Mouse (Mus musculus) layer of hippocampus, postnatal 14 days (tissue): Measurements from ENCODE around the gene Fndc3b. TPM values are rescaled to one million over a fixed set of nuclear protein-coding genes. Genes with fewer than 3 reads are reported as not detected.

ENCODE experiments used
- DNase-seq, 2 experiments: peaks; one replicate each; pipeline ENCODE4 v3.0.0; 2021 to 2022; ENCODE audit warnings: low spot score in 2 of 2, mixed read lengths in 1 of 2
- total RNA-seq, 2 experiments: library from RNA; stranded (reverse); gene quantifications; 2 replicates each; pipeline ENCODE4 v1.2.3; 2021

The Fndc3b gene
- total RNA-seq, 2 experiments from 2014 or later, result 23.7 to 31.1 TPM

- peak in 1 of 2 experiments; percentile 42 for DNase-seq
Measured at GRCm38 (mm10) chr3:27709906-27710647, 1.0 kb downstream of the Fndc3b start.

GRCm38 (mm10) chr3:27709096-27709905 lies 1.8 kb downstream of the Fndc3b start:
- peak in 1 of 2 experiments; percentile 38 for DNase-seq

- DNase-seq, result no peak
Measured at GRCm38 (mm10) chr3:27708581-27708980, 2.5 kb downstream of the Fndc3b start.

DNA sequence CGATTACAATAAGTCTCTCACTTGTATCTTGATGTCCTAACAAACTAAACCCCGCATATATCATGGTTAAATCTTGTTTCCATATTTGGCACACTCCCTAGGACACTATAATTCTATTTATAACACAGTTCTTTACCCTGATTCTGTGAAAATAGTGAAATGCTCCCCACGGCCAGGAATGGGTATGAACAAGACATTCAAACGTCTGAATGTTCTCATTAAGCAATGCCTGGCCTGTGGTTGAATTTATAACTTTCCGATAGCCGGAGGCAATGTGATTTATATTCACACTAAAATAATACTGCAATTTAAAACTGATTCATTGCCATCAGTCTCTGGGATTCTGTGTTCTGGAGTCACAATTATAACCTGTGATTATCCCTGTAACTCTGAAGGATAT lies 5.3 kb downstream of the Fndc3b start:
- DNase-seq, result no peak

- no peak for DNase-seq
Measured at GRCm38 (mm10) chr3:27705056-27705455, 6.1 kb downstream of the Fndc3b start.

DNA sequence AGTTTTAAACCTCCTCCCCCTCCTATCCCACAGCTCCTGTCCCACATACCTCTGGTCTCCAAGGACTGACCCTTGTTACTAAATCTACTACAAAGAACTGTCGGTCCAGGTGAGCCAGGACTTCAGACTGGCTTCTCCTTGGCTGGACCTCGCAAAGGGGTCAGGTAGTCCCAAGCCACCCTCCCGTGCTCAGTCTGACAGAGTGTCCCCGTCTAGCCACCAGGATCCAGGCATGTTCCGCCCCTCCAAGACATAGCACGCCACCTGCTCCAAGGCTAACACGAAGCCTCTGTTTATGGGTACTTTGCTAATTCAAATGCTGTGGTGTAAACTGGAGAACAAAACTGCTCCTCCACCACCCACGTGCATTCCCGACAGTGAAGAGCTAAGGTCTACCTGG lies 6.5 kb downstream of the Fndc3b start:
- no peak for DNase-seq

DNA sequence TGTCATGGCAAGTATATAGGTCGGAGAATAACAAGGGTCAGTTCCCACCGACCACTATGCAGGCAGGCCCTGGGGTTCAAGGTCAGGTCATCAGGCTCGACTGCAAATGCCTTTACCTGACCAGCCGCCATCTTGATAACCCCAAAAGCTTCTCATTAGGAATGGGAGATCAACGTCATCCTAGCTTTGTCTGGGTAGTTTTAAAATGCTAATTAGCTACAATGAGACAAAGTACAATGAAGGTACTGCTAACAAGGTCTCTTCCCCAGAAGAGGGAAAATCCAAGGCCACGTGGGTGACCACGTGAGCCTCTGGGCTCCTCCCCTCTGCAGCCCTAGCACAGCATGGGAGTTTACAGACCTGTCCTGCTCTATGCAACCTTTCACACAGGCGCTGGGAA lies 7.6 kb downstream of the Fndc3b start:
- DNase-seq, result no peak

- no peak for DNase-seq
Measured at GRCm38 (mm10) chr3:27703081-27703480, 8.0 kb downstream of the Fndc3b start.

- no peak for DNase-seq
Measured at GRCm38 (mm10) chr3:27698671-27699070, 12.4 kb downstream of the Fndc3b start.

DNA sequence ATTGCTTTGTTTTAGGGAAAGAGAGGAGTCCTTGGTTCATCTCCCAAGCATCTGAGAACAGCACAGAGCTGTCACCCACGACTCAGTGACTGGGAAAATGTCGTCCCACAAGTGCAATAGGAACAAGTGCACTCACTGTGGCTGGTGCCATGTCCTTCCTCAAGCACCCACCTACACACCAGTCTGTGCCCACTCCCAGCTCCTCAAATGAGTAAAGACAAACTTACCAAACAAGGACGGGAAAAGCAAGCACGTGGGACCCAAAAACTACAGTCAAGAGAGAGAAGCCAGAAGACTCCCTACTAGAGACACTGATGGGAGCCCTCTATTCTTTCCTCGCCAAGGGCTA lies 14.7 kb downstream of the Fndc3b start:
- DNase-seq, result no peak

DNA sequence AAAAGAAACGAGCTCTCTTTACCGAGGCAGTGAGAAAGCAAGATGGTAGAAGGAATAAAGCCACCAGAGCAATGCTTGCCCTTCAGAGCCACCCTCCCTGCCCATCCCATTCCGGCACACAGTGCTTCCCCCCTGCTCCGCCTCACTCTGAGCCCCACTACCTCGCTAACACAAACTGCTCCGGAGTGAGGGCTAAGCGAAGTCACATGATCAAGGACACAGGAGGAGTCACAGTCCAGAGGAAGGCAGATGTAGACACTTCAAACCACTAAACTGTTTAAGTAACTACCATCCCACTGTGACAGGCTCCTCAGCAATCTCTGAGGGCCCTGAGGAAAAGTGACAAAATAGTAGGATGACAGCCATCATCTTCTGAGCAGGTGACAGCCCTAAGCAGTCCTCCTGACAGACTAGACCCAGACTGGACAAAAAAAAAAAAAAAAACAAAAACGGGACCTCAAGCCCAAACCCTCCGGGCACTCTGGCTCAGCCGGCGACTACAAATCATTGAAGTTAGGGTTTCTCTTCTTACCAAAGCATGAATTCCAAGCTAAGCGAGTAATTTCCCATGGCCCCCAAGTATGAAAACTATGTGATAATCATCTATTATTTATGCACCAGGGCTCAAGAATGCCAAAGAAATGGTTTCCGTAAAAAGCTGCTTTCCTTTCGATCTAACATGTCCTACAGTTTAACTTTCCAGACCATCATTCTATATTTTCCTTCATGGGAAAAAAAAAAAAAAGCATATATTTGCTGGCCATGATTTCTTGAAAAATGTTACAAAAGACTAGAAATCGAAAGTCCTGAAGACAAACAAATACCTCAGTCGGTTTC lies 15.3 kb downstream of the Fndc3b start:
- no peak for DNase-seq

DNA sequence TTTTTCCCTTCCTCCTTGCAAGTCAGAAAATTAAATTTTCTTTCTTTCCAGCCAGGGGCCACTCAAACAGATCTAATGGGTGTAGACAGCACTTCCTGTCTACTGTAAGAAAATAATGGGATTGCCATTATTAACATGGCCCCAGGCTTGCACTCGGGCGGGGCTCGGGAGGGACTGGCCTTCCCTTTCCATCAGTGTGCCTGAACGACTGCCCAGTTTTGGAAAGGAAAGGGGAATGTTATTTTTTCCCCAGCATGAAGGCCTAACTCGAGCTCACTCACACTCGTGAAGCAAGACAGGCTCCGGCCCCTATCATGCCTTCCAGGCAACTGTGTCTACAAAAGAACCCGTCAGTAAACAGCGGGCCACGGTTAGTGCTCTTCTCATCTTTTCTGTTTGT lies 16.5 kb downstream of the Fndc3b start:
- DNase-seq, result no peak

- DNase-seq, result no peak
Measured at GRCm38 (mm10) chr3:27694111-27694510, 17.0 kb downstream of the Fndc3b start.

- no peak for DNase-seq
Measured at GRCm38 (mm10) chr3:27691486-27692160, 19.5 kb downstream of the Fndc3b start.

DNA sequence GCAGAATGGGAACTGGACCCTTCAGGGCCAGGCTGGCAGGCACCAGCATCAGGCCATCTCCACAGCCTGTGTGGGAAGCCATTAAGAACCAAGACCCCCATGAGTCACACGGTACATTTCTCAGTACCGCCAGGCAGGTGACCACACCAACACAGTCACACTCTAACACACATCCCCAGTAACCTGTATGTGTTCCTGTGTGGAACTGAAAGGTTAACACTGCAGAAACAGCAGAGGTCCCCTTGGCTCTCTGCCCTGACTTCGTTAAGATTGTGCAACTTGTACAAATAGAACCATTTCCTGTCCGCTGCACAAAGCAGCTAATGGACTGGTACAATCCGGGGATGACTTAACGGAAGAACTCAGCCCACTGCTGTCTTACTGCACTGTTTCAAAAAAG lies 21.1 kb downstream of the Fndc3b start:
- DNase-seq, result peak in 1 of 2 experiments; percentile 54

- peak in 1 of 2 experiments; percentile 40 for DNase-seq
Measured at GRCm38 (mm10) chr3:27689149-27689865, 21.8 kb downstream of the Fndc3b start.

DNA sequence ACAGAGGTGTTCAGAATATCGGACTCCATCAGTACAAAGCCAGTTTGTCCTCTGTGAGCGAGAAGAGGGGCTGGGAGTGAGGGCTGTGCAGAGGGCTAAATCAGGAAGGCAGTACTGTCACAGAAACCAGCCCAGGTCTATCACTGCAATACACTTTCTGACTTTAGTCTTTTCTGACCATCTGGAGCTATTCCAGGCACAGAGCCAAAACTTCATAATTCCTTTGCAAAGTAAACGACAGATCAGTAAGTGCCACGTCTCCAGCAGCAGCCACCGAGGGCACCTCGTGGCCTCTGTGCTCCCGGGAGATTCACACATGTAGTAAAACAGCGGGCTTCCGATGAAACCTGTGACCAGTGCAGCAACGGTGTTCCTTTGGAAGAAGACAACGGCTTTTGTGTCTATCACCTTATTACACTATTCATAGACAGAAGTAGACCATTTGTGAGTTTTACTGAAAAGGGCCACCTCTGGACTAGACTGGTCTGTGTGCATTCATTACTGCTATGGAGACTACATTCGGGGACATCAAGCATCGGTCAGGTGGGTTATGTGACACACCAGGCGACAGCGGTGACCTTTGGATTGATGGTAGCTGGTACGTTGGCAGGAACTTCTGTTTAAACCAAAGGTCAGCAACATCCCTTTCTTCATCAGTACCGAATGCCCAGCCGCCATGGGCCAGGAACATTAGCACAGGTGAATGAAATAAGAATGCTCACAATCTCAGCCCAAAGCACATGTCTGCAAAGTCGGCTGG lies 24.2 kb downstream of the Fndc3b start:
- DNase-seq, result no peak

DNA sequence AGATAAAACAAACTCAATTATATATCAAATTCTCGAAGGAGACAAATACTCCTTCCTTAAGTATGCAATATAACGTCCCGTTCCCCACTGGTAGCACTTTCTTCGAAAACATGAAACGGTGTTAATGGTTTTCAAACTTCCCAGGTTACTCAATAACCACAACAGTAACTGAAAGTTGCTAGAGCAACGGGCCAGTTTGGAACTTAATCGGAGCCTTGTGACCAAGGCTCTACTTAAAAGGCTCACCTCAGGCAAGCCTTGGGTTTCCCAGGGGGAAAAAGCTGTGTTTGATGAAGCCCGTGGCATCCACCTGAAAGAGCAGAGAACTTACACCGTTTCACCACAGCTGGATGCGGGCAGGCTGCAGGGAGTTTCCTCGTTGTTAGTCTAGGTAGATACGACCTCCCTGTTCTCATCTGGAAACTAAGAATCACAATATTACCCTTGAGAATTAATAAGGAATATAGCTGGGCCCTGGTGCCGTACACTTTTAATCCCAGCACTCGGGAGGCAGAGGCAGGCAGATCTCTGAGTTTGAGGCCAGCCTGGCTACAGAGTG lies 25.4 kb downstream of the Fndc3b start:
- no peak for DNase-seq

DNA sequence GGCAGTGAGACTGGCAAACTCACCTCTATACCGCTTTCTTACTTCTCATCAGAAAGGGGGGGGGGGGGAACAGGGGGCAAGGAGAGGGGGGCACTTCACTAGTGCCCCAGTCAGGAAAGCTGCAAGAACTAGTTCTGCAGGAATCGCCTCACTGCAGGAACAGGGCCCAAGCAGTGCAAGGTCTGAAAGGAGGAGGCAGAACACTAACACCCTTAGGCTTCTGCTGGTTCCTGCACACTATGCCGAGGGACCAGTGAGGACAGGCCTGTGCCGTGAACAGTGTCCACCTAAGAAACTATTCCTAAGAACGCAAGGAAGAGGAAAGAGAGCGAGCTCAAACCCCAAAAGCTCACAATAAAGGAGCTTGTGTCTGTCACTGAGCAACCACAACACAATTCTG lies 26.0 kb downstream of the Fndc3b start:
- DNase-seq, result no peak
